Mouse (Mus musculus): ENCODE measurements around the gene Exoc2.

Exoc2 gene

GRCm38 (mm10) chr13:30973501-30974246 is at the start of gene Exoc2, which contains the start of gene Gm5447:
Gene Exoc2, minus strand, starts transcription at chr13:30974093.
Gene Gm5447, plus strand, starts transcription at chr13:30974204.
- peak; percentile 60 for DNase-seq (ENCODE audit: low read depth, low spot score)

- no peak for DNase-seq (ENCODE audit: low read depth, low spot score)
Measured at GRCm38 (mm10) chr13:31023664-31024063, 49.8 kb upstream of the Exoc2 start.

GRCm38 (mm10) chr13:31021927-31022326 is 48.0 kb upstream of the Exoc2 start:
- DNase-seq (ENCODE audit: low read depth, low spot score), result no peak

- no peak for DNase-seq (ENCODE audit: low read depth, low spot score)
Measured at GRCm38 (mm10) chr13:31021514-31021913, 47.6 kb upstream of the Exoc2 start.

- DNase-seq (ENCODE audit: low read depth, low spot score), result no peak
Measured at GRCm38 (mm10) chr13:31017545-31017944, 43.7 kb upstream of the Exoc2 start.

GRCm38 (mm10) chr13:31004995-31005394 is 31.1 kb upstream of the Exoc2 start:
- DNase-seq (ENCODE audit: low read depth, low spot score), result no peak

- no peak for DNase-seq (ENCODE audit: low read depth, low spot score)
Measured at GRCm38 (mm10) chr13:31004458-31004857, 30.6 kb upstream of the Exoc2 start.

- DNase-seq (ENCODE audit: low read depth, low spot score), result no peak
Measured at GRCm38 (mm10) chr13:30999799-31000198, 25.9 kb upstream of the Exoc2 start.

GRCm38 (mm10) chr13:30997526-30998253 is 23.8 kb upstream of the Exoc2 start:
- DNase-seq (ENCODE audit: low read depth, low spot score), result no peak

- DNase-seq (ENCODE audit: low read depth, low spot score), result no peak
Measured at GRCm38 (mm10) chr13:30994249-30994858, 20.5 kb upstream of the Exoc2 start.

GRCm38 (mm10) chr13:30993819-30994218 is 19.9 kb upstream of the Exoc2 start:
- DNase-seq (ENCODE audit: low read depth, low spot score), result no peak

GRCm38 (mm10) chr13:30990233-30990632 is 16.3 kb upstream of the Exoc2 start:
- no peak for DNase-seq (ENCODE audit: low read depth, low spot score)

GRCm38 (mm10) chr13:30989710-30990109 is 15.8 kb upstream of the Exoc2 start:
- DNase-seq (ENCODE audit: low read depth, low spot score), result no peak

GRCm38 (mm10) chr13:30987686-30988085 is 13.8 kb upstream of the Exoc2 start:
- no peak for DNase-seq (ENCODE audit: low read depth, low spot score)

GRCm38 (mm10) chr13:30986934-30987455 is 13.1 kb upstream of the Exoc2 start:
- no peak for DNase-seq (ENCODE audit: low read depth, low spot score)

- DNase-seq (ENCODE audit: low read depth, low spot score), result no peak
Measured at GRCm38 (mm10) chr13:30985598-30986466, 11.9 kb upstream of the Exoc2 start.

- no peak for DNase-seq (ENCODE audit: low read depth, low spot score)
Measured at GRCm38 (mm10) chr13:30985275-30985597, 11.3 kb upstream of the Exoc2 start.

GRCm38 (mm10) chr13:30981666-30982065 is 7.8 kb upstream of the Exoc2 start:
- DNase-seq (ENCODE audit: low read depth, low spot score), result no peak

GRCm38 (mm10) chr13:30978224-30978623 is 4.3 kb upstream of the Exoc2 start:
- DNase-seq (ENCODE audit: low read depth, low spot score), result no peak

GRCm38 (mm10) chr13:30976536-30977084 is 2.7 kb upstream of the Exoc2 start:
- DNase-seq (ENCODE audit: low read depth, low spot score), result no peak

GRCm38 (mm10) chr13:30974247-30974630 is 346 bp upstream of the Exoc2 start:
- no peak for DNase-seq (ENCODE audit: low read depth, low spot score)

Data from c-Kit-negative CD71-positive TER-119-positive erythroid progenitor cells, embryonic 14.5 days (primary cell).